Mouse (Mus musculus): ENCODE results near the gene Klk13.
"Not testable (repeated sequence)": the region's sequence is repeated elsewhere in the genome, so short reads cannot be mapped to it uniquely, and the experiment has no call there.

The Klk13 gene

DNA sequence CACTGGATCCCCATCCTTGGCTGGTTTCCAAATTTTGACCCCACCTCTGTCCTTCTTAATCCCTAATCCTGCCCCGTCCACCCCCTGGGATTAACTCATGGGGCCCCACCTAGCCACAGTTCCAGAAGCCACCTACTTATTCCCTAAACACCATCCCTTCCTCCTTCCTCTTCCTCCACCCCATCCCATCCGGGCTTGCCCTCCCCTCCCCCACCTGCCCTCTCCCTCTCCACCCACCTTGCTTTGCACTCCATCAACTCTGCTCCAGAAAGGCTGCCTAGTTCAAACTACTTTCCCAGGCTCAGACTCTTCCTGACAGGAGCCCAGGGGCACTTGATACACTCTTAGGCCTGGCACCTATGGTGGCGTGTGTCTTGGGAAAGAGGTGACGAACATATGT, at the start of gene Klk13:
TSS of gene Klk13 (plus strand) at position 301 of the 400 bp plus-strand sequence.
- peak; percentile 1 for DNase-seq

DNA sequence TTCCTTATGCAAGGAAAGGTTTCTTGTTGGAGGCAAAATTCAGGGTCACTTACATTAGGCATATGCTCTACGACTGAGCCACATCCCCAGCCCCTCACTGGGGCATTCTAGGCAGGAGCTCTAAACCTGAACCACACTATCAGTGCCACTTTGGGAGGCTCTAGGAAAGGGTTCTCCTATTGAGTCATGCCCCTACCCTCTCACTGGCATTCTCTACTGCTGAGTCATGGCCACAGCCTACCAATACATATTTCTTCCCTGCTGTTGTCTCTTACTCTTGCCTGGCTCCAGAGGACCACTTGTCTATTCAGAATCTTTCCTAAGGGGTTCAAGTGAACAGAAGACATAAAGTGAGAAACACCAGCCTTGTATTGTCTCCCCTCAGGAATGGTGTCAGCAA, 49.6 kb upstream of the Klk13 start:
- no peak for DNase-seq

GRCm38 (mm10) chr7:43667221-43667620, 45.1 kb upstream of the Klk13 start:
- not testable (repeated sequence) for DNase-seq

GRCm38 (mm10) chr7:43668582-43668981, 43.8 kb upstream of the Klk13 start:
- peak; percentile 38 for DNase-seq

- DNase-seq = no peak
These were observed 41.1 kb upstream of the Klk13 start for GRCm38 (mm10) chr7:43671064-43671808.

- peak; percentile 96 for DNase-seq
These were observed 40.4 kb upstream of the Klk13 start, which contains the start of gene Ctu1 for GRCm38 (mm10) chr7:43671809-43672580. Ctu1 (plus strand) TSS chr7:43672016.

GRCm38 (mm10) chr7:43672581-43673260, 39.6 kb upstream of the Klk13 start:
- no peak for DNase-seq

- no peak for DNase-seq
These were observed 37.3 kb upstream of the Klk13 start for GRCm38 (mm10) chr7:43675091-43675490.

GRCm38 (mm10) chr7:43678517-43678916, 33.9 kb upstream of the Klk13 start:
- peak; percentile 43 for DNase-seq

DNA sequence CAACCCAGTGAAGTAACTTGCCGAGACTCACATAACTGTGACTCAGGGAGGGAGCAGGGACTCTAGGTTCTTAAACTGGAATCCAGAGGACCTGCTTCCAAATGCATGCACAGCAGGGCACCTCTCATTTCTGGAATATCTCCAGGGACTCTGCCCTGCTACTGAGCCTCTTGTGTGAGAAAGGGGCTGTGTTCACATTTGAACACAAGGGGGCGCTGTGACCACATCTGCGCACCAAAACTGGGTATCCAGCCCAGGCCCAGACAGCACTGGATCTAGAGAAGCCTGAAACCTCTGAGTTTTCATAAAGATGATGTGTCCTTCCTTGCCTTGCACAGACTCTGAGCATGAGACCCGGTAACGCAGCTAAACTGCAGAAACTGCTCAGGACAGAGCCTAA, 31.4 kb upstream of the Klk13 start:
- peak; percentile 72 for DNase-seq

GRCm38 (mm10) chr7:43682511-43682910, 29.9 kb upstream of the Klk13 start:
- DNase-seq = peak; percentile 18

GRCm38 (mm10) chr7:43685088-43685487, 27.3 kb upstream of the Klk13 start:
- DNase-seq = no peak

GRCm38 (mm10) chr7:43690118-43690517, 22.2 kb upstream of the Klk13 start, which contains the start of gene Klk14:
Klk14 (plus strand) TSS chr7:43690418.
- no peak for DNase-seq

DNA sequence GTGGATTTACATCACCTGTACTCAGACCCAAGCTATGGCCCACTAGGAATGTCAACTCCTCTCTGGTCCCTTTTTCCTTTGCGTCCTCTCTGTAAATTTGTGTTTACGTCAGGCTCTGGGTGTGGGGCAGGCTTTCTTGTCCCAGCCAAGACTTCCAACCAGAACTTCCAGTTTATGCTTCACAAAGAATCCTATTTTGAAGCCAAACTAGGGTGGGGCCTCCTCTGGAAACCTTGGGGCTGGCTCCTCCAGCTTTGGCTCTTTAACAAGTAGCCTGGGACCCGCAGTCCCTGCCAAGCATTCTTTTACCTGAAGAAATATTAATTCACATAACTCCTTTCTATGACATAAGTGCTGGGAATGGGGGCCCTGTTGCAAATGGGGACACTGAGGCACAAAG, 2.3 kb upstream of the Klk13 start:
- DNase-seq = no peak

GRCm38 (mm10) chr7:43712917-43713316, 550 bp downstream of the Klk13 start:
- peak; percentile 9 for DNase-seq

DNA sequence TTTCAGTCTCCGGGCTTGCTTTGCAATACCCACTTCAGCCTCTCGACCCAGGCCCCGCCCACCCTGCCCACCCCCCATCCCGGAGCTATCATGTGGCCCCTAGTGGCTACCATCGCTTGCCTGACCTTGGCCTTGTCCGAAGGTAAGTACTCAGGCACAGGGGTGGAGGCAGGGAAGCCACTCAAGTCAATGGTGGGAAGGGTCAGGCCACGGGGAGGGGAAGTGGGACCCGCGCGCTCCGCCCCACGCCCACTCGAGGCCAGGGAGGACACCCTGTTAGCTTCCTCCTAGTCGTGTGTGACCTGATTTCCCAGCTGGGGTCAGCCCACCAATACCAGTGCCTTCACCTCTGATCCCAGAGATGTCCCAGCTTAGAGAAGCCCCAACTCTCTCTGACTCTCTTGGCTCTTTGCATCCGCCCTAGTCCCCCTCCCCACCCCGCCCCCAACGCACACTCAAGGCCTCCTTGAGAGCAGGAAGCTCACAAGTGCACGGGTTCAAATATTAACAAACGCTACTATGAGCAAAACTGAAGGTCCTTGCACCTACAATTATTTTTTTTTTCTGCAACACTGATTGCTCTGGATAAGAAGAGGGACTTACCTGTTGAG, 1.5 kb downstream of the Klk13 start:
- DNase-seq = peak; percentile 3

DNA sequence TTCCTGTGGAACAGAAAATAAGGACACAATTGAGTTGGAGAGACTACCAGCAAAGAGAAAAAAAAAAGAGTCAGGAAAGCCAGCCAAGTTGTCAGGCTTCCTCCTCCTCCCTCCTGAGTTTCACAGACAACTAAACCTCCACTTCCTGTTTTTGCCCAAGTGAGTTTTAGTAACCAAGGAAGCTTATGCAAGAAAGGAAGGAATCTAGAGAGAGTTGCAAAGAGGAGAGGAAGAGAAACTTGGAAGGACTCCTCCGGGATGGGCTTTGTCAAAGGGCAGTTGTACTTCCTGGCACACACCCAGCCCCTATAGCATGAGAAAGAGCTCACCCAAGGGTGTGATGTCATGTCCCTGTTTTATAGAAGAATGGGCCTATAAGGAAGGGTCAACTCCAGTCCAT, 35.4 kb downstream of the Klk13 start:
- DNase-seq = no peak

GRCm38 (mm10) chr7:43752806-43753205, 40.4 kb downstream of the Klk13 start:
- no peak for DNase-seq

DNA sequence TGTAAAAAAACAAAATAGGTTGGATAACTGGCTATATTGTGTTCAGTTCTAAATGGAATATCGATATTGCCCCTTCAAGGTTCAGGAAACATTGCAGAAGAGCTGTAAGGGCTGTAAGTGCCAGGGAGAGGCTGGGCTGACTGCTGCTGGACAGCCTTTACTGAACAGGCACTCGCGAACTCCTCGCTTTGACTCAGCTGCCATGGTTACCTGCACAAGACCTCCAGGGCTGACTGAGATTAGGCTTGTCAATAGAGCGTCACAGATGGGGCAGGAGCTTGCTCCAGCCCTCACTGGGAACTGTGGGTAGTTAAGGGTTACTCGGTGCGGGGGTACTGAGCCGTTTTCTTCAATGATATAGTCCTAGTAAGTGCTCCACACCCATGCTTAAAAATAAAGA, 54.1 kb downstream of the Klk13 start:
- no peak for DNase-seq

GRCm38 (mm10) chr7:43768597-43768996, 56.2 kb downstream of the Klk13 start, which contains the start of gene Klk12:
Klk12 (plus strand) TSS chr7:43768897.
- no peak for DNase-seq

DNA sequence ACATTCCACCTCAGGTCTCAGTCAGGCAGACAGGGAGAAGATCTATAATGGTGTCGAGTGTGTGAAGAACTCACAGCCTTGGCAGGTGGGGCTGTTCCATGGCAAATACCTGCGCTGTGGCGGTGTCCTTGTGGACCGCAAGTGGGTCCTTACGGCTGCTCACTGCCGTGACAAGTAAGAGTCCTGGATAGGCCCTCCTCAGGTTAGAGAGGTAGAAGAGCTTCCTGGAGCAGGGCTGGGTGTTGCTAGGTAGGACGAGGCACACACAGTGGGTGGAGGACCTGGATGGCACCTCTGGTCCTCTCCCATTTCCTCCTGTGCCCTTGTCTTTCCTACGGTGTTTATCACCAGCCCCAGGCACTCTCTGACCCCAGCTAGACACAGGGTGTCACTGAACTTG, 57.3 kb downstream of the Klk13 start:
- DNase-seq = no peak

GRCm38 (mm10) chr7:43770701-43771100, 58.3 kb downstream of the Klk13 start:
- no peak for DNase-seq

- DNase-seq = no peak
These were observed 59.5 kb downstream of the Klk13 start for GRCm38 (mm10) chr7:43771916-43772315.

Data from retina, postnatal 1 day (tissue).